Mouse (Mus musculus): ENCODE data around the gene Rp2. TPM values are rescaled to one million over a fixed set of nuclear protein-coding genes. Genes with fewer than 3 reads are reported as not detected.
"Not testable (repeated sequence)": the region's sequence is repeated elsewhere in the genome, so short reads cannot be mapped to it uniquely, and the experiment has no call there.

The Rp2 gene
- total RNA-seq (2021): 10 to 100 TPM; 13.3 to 13.9 TPM

DNA sequence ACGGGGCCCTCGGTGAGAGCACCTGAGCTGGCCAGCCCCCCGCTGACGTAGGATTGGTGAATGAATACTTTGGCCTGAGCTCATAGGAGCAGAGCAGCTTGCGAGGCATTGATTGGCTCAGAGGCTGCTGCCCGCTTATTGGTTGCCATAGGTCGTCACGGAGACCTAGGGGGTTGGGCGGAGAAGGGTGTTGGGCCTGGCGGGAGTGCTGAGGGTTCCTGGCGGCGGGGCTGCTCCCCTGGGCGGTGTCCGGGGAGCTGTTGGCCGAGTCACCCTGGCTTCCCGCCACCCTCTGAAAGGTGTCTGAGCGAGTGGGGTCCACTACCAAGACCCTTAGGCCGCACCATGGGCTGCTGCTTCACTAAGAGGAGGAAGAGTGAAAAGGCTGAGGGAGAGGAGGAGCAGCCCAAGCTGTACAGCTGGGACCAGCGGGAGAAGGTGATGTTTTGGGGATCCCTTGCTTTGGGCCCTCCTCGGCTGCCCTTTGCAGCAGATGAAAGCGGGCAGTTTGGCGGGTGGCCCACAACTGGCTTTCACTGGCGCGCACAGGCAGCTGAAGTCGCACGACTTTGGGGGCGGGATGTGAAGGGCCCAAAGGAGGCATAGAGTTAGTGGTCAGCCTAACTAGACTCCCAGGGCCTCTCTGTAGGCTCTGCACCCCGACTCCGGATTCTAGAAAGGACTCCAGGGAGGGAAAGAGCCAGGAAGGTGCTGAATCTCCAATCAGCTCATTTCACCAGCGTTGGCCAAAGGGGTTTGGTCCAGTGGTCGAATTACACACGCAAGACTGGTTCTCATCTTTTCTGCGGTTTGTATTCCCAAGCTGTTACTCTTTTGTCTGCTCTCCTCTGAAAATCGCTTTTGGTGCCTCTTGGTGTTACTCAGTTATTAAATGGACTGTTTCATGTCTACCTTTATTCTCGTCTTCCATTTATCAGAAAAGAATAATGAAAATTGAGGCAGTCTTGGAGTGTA is at the start of gene Rp2:
Gene Rp2, plus strand, starts transcription at position 91 of the 975 bp plus-strand sequence.
- intact Hi-C loops (cut with DNase I): loop anchor here (5.0 to 10.0 kb wide), 2 partner anchors 63 to 200 kb away; partner anchors contain the start of gene Jade3
- peak; percentile 83 to 85 for DNase-seq

DNA sequence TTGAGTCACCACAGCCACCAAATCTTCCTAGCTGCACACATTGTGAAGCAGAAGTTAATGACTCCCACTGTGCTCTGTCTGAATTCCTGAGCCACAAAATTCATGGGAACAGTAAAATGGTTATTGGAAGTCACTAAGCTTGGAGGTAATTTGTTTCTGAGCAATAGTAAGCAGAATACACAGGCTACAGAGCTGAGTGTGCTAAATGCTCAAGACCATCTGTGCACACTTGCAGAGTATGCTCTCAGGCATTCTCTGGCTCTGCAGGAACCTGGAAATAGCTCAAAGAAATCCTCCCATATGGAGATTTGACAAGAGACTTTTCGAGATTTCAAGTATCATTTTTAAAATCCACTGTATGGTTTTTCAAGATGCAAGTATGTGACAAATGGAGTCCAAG is 31.5 kb upstream of the Rp2 start:
- intact Hi-C loops (cut with DNase I): no loop called here

GRCm38 (mm10) chrX:20335722-20336121 is 28.6 kb upstream of the Rp2 start:
- DNase-seq: peak; percentile 34 to 56

More for the DNA sequence above, 31.5 kb upstream of the Rp2 start:
- no peak for DNase-seq

GRCm38 (mm10) chrX:20344980-20345379 is 19.3 kb upstream of the Rp2 start:
- intact Hi-C loops (cut with DNase I): no loop called here
- no peak for DNase-seq

More at GRCm38 (mm10) chrX:20335722-20336121, 28.6 kb upstream of the Rp2 start:
- intact Hi-C loops (cut with DNase I): loop anchor here (1.0 to 2.0 kb wide), 2 partner anchors 174 to 315 kb away; no protein-coding TSS in a partner anchor

DNA sequence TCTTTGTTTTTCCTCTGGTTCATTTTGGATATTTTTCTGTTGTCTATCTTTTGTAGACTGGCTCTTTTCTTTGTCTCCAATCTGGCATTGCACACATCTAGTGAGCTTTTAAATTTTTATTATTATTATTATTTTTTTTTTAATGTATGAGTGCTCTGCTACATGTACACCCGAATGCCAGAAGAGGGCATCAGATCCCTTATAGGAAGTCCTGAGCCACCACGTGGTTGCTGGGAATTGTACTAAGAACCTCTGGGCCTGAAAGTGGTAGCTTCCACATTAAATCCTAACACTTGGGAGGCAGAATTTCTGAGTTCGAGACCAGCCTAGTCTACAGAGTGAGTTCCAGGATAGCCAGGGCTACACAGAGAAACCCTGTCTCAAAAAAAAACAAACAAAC is 17.9 kb upstream of the Rp2 start:
- intact Hi-C loops (cut with DNase I): no loop called here
- DNase-seq: no peak

GRCm38 (mm10) chrX:20350241-20350640 is 14.0 kb upstream of the Rp2 start:
- intact Hi-C loops (cut with DNase I): not testable (repeated sequence)

DNA sequence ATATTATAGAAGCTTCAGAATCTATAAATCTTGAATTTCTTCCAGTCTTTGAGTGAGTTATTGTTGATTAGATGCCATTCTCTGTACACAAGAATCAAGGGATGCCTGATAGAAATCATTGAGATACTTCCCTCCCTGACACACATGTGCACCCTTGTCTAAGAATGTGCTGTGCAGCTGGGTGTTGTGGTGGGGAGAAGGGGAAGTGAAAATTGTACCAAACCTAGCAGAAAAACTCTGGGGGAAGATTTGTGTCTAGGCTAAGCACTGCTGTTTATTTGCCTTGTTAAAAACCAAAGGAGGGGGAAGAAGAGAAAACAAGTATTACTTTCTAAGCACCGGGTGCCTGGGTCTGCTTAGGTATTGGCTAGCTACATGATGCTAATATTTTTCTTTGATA is 9.0 kb upstream of the Rp2 start:
- DNase-seq: no peak
- intact Hi-C loops (cut with DNase I): no loop called here

More at GRCm38 (mm10) chrX:20350241-20350640, 14.0 kb upstream of the Rp2 start:
- DNase-seq: not testable (repeated sequence)

DNA sequence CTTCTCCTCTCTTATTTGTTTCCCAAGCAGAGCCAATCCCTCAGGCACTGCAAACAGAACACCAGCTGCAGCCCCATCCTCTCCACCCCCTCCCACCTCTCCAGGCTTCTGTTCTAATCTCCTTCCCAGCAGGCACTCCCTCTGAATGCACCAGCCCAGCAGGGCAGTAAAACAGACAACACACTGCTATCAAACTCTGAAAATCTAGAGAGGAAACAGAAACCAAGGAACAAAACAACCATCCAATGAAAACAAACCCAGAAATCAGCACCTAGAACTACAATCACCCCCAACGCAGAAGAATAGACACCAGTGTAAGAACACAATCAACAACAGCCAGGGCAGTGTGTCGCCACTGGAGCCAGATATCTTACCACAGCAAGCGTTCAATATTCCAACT is 8.0 kb upstream of the Rp2 start:
- DNase-seq: no peak
- intact Hi-C loops (cut with DNase I): no loop called here

DNA sequence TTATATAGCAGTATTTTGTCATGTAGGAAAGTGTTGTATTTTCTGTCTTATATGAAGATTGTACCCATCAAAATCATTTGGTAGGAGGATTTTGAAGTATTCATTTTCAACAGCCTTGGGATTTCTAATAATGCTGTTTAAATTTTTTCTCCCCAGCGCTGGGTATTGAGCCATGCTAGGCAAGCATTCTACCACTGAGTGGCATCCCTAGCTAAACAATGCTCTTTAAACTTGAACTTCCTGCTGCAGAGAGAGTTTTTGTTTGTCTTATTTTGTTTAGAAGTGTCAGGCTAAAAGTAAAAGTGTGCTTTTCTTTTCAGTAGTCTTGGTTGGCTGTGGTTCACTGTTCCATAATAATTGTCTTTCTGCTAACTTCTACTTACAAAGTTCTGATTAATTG is 1.8 kb downstream of the Rp2 start:
- intact Hi-C loops (cut with DNase I): loop anchor here (10.0 kb wide), 1 partner anchor 199 kb away; no protein-coding TSS in a partner anchor
- DNase-seq: no peak

- DNase-seq: no peak
- intact Hi-C loops (cut with DNase I): no loop called here
Measured at GRCm38 (mm10) chrX:20379347-20380014, 15.2 kb downstream of the Rp2 start.

GRCm38 (mm10) chrX:20382260-20382659 is 18.0 kb downstream of the Rp2 start:
- intact Hi-C loops (cut with DNase I): no loop called here
- no peak for DNase-seq

DNA sequence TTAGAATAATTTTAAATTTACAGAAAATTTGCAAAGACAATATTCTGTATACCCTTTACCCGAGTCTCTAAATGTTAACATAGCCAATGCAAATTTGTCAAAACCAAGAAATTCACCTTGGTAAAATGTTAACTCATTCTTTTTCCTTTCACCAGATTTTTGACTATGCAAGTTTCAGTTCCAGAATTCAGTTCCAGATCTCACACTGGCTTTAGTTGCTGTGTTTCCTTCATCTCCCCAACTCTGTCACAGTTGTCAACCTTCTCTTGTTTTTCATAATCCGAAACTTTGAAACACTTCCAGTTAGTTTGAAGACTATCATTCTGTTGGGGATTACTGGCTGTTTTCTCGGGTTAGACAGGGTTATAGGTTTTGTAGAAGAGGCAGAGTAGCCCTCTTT is 22.7 kb downstream of the Rp2 start:
- intact Hi-C loops (cut with DNase I): no loop called here
- no peak for DNase-seq

DNA sequence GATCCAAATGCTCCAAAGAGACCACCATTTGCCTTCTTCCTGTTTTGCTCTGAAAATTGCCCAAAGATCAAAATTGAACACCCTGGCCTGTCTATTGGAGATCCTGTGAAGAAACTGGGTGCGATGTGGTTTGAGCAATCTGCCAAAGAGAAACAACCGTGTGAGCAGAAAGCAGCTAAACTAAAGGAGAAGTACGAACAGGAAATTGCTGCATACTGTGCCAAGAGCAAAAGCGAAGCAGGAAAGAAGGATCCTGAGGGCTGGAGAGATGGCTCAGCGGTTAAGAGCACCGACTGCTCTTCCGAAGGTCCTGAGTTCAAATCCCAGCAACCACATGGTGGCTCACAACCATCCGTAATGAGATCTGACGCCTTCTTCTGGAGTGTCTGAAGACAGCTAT is 27.7 kb downstream of the Rp2 start:
- DNase-seq; intact Hi-C loops (cut with DNase I): not testable (repeated sequence)

GRCm38 (mm10) chrX:20392942-20393341 is 28.7 kb downstream of the Rp2 start:
- no peak for DNase-seq
- intact Hi-C loops (cut with DNase I): no loop called here

- intact Hi-C loops (cut with DNase I): no loop called here
- DNase-seq: no peak
Measured at GRCm38 (mm10) chrX:20404068-20404467, 39.8 kb downstream of the Rp2 start.

DNA sequence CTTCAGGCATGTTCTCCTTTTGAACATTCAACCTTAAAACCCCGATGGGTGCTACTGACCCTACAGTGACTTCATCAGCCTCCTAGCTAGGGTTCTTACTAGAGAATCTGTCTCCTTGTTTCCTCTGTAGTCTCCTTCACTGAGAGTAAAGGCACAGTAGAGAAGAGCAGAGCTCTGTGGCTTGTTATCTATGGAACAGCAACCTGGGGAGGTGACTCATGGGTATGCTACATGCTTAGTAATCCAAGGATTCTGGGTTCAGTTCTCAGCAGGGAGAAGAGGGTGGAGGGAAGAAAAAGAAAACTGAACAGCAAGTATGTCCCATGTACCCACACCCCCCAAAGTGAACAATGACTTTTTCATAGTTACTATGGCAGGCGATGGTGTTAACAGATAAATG is 42.6 kb downstream of the Rp2 start:
- DNase-seq: no peak
- intact Hi-C loops (cut with DNase I): no loop called here

GRCm38 (mm10) chrX:20407676-20408075 is 43.4 kb downstream of the Rp2 start:
- DNase-seq: no peak
- intact Hi-C loops (cut with DNase I): no loop called here

- no peak for DNase-seq
- intact Hi-C loops (cut with DNase I): no loop called here
Measured at GRCm38 (mm10) chrX:20411382-20411781, 47.1 kb downstream of the Rp2 start.

- no peak for DNase-seq
- intact Hi-C loops (cut with DNase I): no loop called here
Measured at GRCm38 (mm10) chrX:20412221-20412620, 47.9 kb downstream of the Rp2 start.

DNA sequence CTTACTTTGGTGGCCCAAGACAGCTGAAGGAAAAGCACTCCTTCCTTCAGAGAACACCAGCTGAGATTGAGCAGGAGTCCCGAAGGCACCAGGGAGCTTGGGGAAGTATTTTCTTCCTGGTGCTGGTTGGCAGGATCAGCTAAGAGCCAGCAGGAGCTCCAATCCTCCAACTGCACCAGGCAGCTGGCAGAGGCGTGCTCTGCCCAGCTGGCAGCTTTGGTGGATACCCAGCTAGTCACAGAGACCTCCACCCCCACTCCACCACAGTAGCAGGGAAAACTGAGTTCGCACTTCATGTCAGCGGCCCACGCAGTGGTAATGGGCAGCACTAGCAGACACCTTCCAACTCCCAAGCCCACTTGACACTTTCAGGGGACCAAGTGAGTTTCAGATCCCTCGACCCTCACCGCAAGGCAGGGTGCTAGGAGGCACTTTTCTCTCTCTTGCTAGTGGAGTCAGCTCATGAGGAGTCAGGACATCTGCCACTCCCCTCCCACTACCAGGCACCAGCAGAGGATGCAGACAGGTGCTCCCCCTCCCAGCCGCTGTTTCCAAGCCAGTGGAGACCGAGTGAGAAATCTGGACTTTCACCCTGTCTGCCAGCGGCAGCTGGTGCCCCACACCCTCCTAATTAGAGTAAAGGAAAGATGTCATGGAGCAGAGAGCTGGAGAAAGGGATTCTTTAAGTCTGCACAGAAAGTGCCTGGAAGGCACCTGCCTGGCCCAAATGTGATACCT is 50.8 kb downstream of the Rp2 start:
- intact Hi-C loops (cut with DNase I): no loop called here

DNA sequence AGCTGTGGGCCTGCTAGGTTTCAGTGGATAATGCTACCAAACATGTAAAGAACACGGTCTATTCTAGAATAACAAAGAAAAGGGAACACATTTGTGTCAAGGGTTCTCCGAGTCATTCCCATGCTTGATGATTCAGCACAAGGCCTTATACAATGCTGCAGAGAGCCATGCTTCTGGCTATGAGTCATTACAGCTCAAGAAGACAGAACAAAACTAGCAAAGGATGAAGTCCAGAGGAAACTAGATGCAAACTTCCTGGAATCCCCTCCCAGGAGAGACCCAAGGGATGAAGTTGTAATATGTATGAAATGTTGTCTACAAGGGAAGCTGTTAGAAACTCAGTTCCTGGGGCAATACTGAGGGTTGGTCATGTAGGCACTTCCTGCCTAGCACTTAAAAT is 54.2 kb downstream of the Rp2 start:
- intact Hi-C loops (cut with DNase I): no loop called here
- DNase-seq: no peak

More for the DNA sequence above, 50.8 kb downstream of the Rp2 start:
- DNase-seq: no peak
